Mouse (Mus musculus): ENCODE results near the gene Kif9.

DNA sequence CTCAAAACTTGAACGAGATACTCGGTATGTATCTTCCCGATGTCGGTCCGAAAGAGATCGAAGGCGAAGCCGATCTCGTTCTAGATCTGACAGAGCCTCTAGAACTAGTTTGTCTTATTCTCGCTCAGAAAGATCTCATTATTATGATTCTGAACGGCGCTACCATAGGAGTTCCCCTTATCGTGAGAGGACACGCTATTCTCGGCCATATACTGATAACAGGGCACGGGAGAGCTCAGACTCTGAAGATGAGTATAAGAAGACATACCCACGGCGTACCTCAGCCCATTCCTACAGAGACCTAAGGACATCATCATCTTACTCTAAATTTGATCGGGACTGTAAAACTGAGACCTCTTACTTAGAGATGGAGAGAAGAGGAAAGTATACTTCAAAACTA is 71.5 kb downstream of the Kif9 start:
- no peak for TF ChIP-seq MAFK (IDR thresholded peaks at IDR 0.05; ENCODE audit: insufficient read depth, low read depth, low read length)
- no peak for TF ChIP-seq HCFC1 (IDR thresholded peaks at IDR 0.05; ENCODE audit: borderline replicate concordance, insufficient read depth, low read length)
- TF ChIP-seq ZC3H11A (IDR thresholded peaks at IDR 0.05; ENCODE audit: borderline replicate concordance, low read depth, low read length), result no peak
